Mouse (Mus musculus): ENCODE data around the gene Mtrf1l. TPM values are rescaled to one million over a fixed set of nuclear protein-coding genes. Genes with fewer than 3 reads are reported as not detected.

The Mtrf1l gene
- total RNA-seq (2012; rRNA removed) = 6.8 and 7.0 TPM in 2 replicates

DNA sequence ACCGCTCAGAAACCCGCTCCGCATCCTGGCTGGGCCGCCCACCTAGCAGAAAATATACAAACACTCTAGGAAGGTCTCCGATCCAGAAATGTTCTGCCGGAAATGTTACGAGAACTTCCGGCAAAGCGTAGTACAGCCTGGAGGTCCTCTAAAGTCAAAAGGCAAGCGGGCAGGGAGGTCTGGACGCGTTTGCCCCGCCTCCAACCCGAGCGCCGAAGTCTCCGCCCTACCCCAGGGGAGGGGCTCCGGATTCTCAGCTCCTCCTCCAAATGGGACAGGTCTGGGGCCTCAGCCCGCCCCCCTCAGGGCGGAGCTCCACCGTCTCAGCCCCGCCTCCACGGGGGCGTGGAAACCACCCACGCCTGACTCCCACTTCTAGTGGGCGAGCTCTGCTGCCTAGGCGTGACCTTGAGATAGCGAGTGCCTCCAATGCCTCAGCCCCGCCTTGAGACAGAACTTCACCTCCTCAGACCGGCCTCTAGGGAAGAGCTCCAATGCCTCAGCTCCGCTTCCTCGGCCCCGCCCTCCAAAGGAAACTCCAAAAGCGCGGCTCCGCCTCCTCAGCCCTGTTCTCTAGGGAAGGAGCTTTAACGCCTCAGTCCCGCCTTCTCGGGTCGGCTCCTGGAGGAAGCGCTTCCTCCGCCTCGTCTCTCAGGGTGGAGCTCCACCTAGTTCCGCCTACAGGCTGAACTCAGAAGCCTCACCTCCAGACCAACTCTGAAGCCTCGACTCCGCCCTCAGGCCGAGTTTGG lies at the start of gene Mtrf1l:
Gene Mtrf1l, minus strand, starts transcription at position 171 of the 752 bp plus-strand sequence.
- peaks cover 0 to 5% of the 10 kb centered on the region in 2 experiments; a peak in 2 of 4 replicates for H3K4me1 ChIP-seq (ENCODE audit: control insufficient read depth in 2 of 2, insufficient read depth in 2 of 2, low read length in 2 of 2, poor library complexity in 1 of 2)
- peaks cover 12% of the 10 kb centered on the region; the same call in 1 of the 2 replicates for H3K36me3 ChIP-seq (ENCODE audit: control insufficient read depth, insufficient read depth, low read length, poor library complexity, severe bottlenecking)
- H3K27ac ChIP-seq (ENCODE audit: insufficient read depth, low read depth, low read length, poor library complexity, severe bottlenecking) = peak within 1 kb of the TSS; percentile 65
- in situ Hi-C loops (cut with MboI; ENCODE audit: low sequenced_read_pairs in 2 of 2, unreplicated experiment in 2 of 2) = no loop called here
- H3K9ac ChIP-seq (ENCODE audit: insufficient read depth, low read depth, low read length, poor library complexity, severe bottlenecking) = peak within 1 kb of the TSS; percentile 86
- 0 out of 2 replicates have a peak, but pooled peaks have one; percentile 5 for TF ChIP-seq HCFC1 (IDR thresholded peaks at IDR 0.05; ENCODE audit: borderline replicate concordance, insufficient read depth, low read length)
- TF ChIP-seq MAFK (IDR thresholded peaks at IDR 0.05; ENCODE audit: insufficient read depth, low read depth, low read length) = no peak
- peak within 1 kb of the TSS; percentile 74 to 82 for H3K4me3 ChIP-seq (ENCODE audit: insufficient read depth in 1 of 2, low read depth in 1 of 2, low read length in 2 of 2, poor library complexity in 1 of 2, severe bottlenecking in 1 of 2)
- no peaks in the 10 kb centered on the region for H3K9me3 ChIP-seq (ENCODE audit: control insufficient read depth, insufficient read depth, low read depth, low read length)
- peak; percentile 97 for DNase-seq (ENCODE audit: low read depth, low spot score)

DNA sequence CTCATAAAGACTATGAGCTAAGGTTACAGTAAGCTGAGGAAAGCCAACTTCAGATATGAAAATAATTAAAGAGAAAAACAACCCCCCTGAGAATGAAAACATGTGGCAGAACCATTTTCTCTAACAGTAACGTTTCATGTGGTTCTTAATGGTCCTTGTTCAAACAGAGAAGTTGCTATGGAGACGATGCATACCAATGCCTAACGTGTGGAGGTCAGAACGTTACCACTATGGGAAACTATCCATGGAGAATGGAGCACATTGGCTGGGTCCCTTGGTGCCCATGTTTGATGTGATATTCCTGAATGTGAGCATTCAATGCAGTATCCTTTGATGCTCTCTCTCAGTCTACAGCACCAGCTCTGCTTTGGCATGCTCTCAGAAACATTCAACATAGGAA lies 47.4 kb upstream of the Mtrf1l start:
- in situ Hi-C loops (cut with MboI; ENCODE audit: low sequenced_read_pairs in 2 of 2, unreplicated experiment in 2 of 2) = no loop called here
- Histone ChIP-seq H3K9me3 (ENCODE audit: control insufficient read depth, insufficient read depth, low read depth, low read length) (no peaks in the 10 kb centered on the region), H3K36me3 (ENCODE audit: control insufficient read depth, insufficient read depth, low read length, poor library complexity, severe bottlenecking) (no peaks in the 10 kb centered on the region), H3K27ac (ENCODE audit: insufficient read depth, low read depth, low read length, poor library complexity, severe bottlenecking) (no peak overlapping the region), H3K9ac (ENCODE audit: insufficient read depth, low read depth, low read length, poor library complexity, severe bottlenecking) (no peak overlapping the region), H3K4me3 (ENCODE audit: insufficient read depth in 1 of 2, low read depth in 1 of 2, low read length in 2 of 2, poor library complexity in 1 of 2, severe bottlenecking in 1 of 2) (no peak overlapping the region), H3K4me1 (ENCODE audit: control insufficient read depth in 2 of 2, insufficient read depth in 2 of 2, low read length in 2 of 2, poor library complexity in 1 of 2) (no peaks in the 10 kb centered on the region)
- no peak for DNase-seq (ENCODE audit: low read depth, low spot score)
- TF ChIP-seq MAFK (IDR thresholded peaks at IDR 0.05; ENCODE audit: insufficient read depth, low read depth, low read length) = no peak
- no peak for TF ChIP-seq CHD2 (IDR thresholded peaks at IDR 0.05; ENCODE audit: low read depth, low read length)
- no peak for TF ChIP-seq HCFC1 (IDR thresholded peaks at IDR 0.05; ENCODE audit: borderline replicate concordance, insufficient read depth, low read length)
- no peak for TF ChIP-seq ZC3H11A (IDR thresholded peaks at IDR 0.05; ENCODE audit: borderline replicate concordance, low read depth, low read length)
- no peak for TF ChIP-seq ZNF384 (IDR thresholded peaks at IDR 0.05; ENCODE audit: low read depth, low read length)

- no peak for TF ChIP-seq ZC3H11A (IDR thresholded peaks at IDR 0.05; ENCODE audit: borderline replicate concordance, low read depth, low read length)
- no peak for TF ChIP-seq HCFC1 (IDR thresholded peaks at IDR 0.05; ENCODE audit: borderline replicate concordance, insufficient read depth, low read length)
- no peak for TF ChIP-seq CHD2 (IDR thresholded peaks at IDR 0.05; ENCODE audit: low read depth, low read length)
- no peak for TF ChIP-seq MAFK (IDR thresholded peaks at IDR 0.05; ENCODE audit: insufficient read depth, low read depth, low read length)
- TF ChIP-seq ZNF384 (IDR thresholded peaks at IDR 0.05; ENCODE audit: low read depth, low read length) = no peak
- H3K9ac ChIP-seq (ENCODE audit: insufficient read depth, low read depth, low read length, poor library complexity, severe bottlenecking) = no peak overlapping the region
- no peaks in the 10 kb centered on the region for H3K9me3 ChIP-seq (ENCODE audit: control insufficient read depth, insufficient read depth, low read depth, low read length)
- in situ Hi-C loops (cut with MboI; ENCODE audit: low sequenced_read_pairs in 2 of 2, unreplicated experiment in 2 of 2) = no loop called here
- H3K4me1 ChIP-seq (ENCODE audit: control insufficient read depth in 2 of 2, insufficient read depth in 2 of 2, low read length in 2 of 2, poor library complexity in 1 of 2) = no peaks in the 10 kb centered on the region
- no peak for DNase-seq (ENCODE audit: low read depth, low spot score)
- no peak overlapping the region for H3K27ac ChIP-seq (ENCODE audit: insufficient read depth, low read depth, low read length, poor library complexity, severe bottlenecking)
- no peak overlapping the region for H3K4me3 ChIP-seq (ENCODE audit: insufficient read depth in 1 of 2, low read depth in 1 of 2, low read length in 2 of 2, poor library complexity in 1 of 2, severe bottlenecking in 1 of 2)
- no peaks in the 10 kb centered on the region for H3K36me3 ChIP-seq (ENCODE audit: control insufficient read depth, insufficient read depth, low read length, poor library complexity, severe bottlenecking)
Observed at GRCm38 (mm10) chr10:5867981-5868552, 44.4 kb upstream of the Mtrf1l start.

DNA sequence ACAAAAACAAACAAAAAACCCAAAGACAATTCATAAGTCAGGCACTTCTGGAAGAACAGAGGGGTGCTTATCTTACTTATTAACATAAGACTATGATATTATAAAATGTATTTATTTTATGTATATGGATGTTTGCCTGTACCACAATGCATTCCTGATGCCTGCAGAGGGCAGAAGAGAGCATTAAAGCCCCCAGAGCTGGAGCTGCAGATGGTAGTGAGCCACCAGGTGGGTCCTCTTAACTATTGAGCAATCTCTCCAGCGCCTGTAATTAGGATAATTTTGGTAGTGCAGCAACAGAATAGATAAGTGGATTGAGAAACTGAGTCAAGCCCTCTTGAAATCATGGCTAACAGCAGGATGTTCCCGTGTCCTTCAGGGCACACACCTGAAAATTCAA lies 42.3 kb upstream of the Mtrf1l start:
- TF ChIP-seq ZC3H11A (IDR thresholded peaks at IDR 0.05; ENCODE audit: borderline replicate concordance, low read depth, low read length) = no peak
- no peak for TF ChIP-seq CHD2 (IDR thresholded peaks at IDR 0.05; ENCODE audit: low read depth, low read length)
- no peak for TF ChIP-seq ZNF384 (IDR thresholded peaks at IDR 0.05; ENCODE audit: low read depth, low read length)
- no peak for TF ChIP-seq MAFK (IDR thresholded peaks at IDR 0.05; ENCODE audit: insufficient read depth, low read depth, low read length)
- TF ChIP-seq HCFC1 (IDR thresholded peaks at IDR 0.05; ENCODE audit: borderline replicate concordance, insufficient read depth, low read length) = no peak
- Histone ChIP-seq H3K4me3 (ENCODE audit: insufficient read depth in 1 of 2, low read depth in 1 of 2, low read length in 2 of 2, poor library complexity in 1 of 2, severe bottlenecking in 1 of 2) (no peak overlapping the region), H3K36me3 (ENCODE audit: control insufficient read depth, insufficient read depth, low read length, poor library complexity, severe bottlenecking) (no peaks in the 10 kb centered on the region), H3K9ac (ENCODE audit: insufficient read depth, low read depth, low read length, poor library complexity, severe bottlenecking) (no peak overlapping the region), H3K9me3 (ENCODE audit: control insufficient read depth, insufficient read depth, low read depth, low read length) (no peaks in the 10 kb centered on the region), H3K27ac (ENCODE audit: insufficient read depth, low read depth, low read length, poor library complexity, severe bottlenecking) (no peak overlapping the region), H3K4me1 (ENCODE audit: control insufficient read depth in 2 of 2, insufficient read depth in 2 of 2, low read length in 2 of 2, poor library complexity in 1 of 2) (no peaks in the 10 kb centered on the region)
- DNase-seq (ENCODE audit: low read depth, low spot score) = peak; percentile 37
- in situ Hi-C loops (cut with MboI; ENCODE audit: low sequenced_read_pairs in 2 of 2, unreplicated experiment in 2 of 2) = no loop called here

Data from ES-E14 (cell line).